Mouse (Mus musculus): ENCODE results near the gene Cdca3. TPM values are rescaled to one million over a fixed set of nuclear protein-coding genes. Genes with fewer than 3 reads are reported as not detected.

The Cdca3 gene
- polyA plus RNA-seq, 1 experiment, result 1.4 TPM

GRCm38 (mm10) chr6:124805341-124806321, 23.7 kb upstream of the Cdca3 start:
- 2% methylated on average over 34 of the region's 34 CpGs for WGBS
- Histone ChIP-seq H3K4me3 (replicated peaks; ENCODE audit: insufficient read depth, low read depth, low read length) (peak overlapping the region; percentile 49), H3K27ac (ENCODE audit: insufficient read depth, low read length) (peak overlapping the region; percentile 56), H3K27me3 (ENCODE audit: control insufficient read depth, insufficient read depth, low read length) (no peaks in the 10 kb centered on the region), H3K4me1 (ENCODE audit: control insufficient read depth, insufficient read depth, low read length) (peaks cover 14% of the 10 kb centered on the region)
- TF ChIP-seq CTCF (IDR thresholded peaks at IDR 0.05; ENCODE audit: borderline replicate concordance, insufficient read depth, low read depth, low read length), result peak; percentile 40; the same call in 1 of the 2 replicates
- TF ChIP-seq POLR2A (IDR thresholded peaks at IDR 0.05; ENCODE audit: borderline replicate concordance, insufficient read depth, low read length), result peak; percentile 59
- DNase-seq, result peak; percentile 92 to 94

- no peaks in the 10 kb centered on the region for H3K27me3 ChIP-seq (ENCODE audit: control insufficient read depth, insufficient read depth, low read length)
- 64% methylated on average over 7 of the region's 7 CpGs for WGBS
- no peak for TF ChIP-seq CTCF (IDR thresholded peaks at IDR 0.05; ENCODE audit: borderline replicate concordance, insufficient read depth, low read depth, low read length)
- no peak for TF ChIP-seq POLR2A (IDR thresholded peaks at IDR 0.05; ENCODE audit: borderline replicate concordance, insufficient read depth, low read length)
- no peak for DNase-seq
- H3K4me1 ChIP-seq (ENCODE audit: control insufficient read depth, insufficient read depth, low read length), result peaks cover 15% of the 10 kb centered on the region
- H3K27ac ChIP-seq (ENCODE audit: insufficient read depth, low read length), result peak overlapping the region; percentile 56
- H3K4me3 ChIP-seq (replicated peaks; ENCODE audit: insufficient read depth, low read depth, low read length), result peak overlapping the region; percentile 3
Observed at GRCm38 (mm10) chr6:124806446-124807140, 22.8 kb upstream of the Cdca3 start.

- Histone ChIP-seq H3K27ac (ENCODE audit: insufficient read depth, low read length) (peak overlapping the region; percentile 65; the same call in 1 of the 2 replicates), H3K4me1 (ENCODE audit: control insufficient read depth, insufficient read depth, low read length) (peaks cover 22% of the 10 kb centered on the region), H3K4me3 (replicated peaks; ENCODE audit: insufficient read depth, low read depth, low read length) (no peak overlapping the region), H3K27me3 (ENCODE audit: control insufficient read depth, insufficient read depth, low read length) (no peaks in the 10 kb centered on the region)
- no peak for DNase-seq
- WGBS, result 60% methylated on average over 4 of the region's 4 CpGs
- TF ChIP-seq POLR2A (IDR thresholded peaks at IDR 0.05; ENCODE audit: borderline replicate concordance, insufficient read depth, low read length) (no peak), CTCF (IDR thresholded peaks at IDR 0.05; ENCODE audit: borderline replicate concordance, insufficient read depth, low read depth, low read length) (no peak)
Observed at GRCm38 (mm10) chr6:124807366-124807765, 22.0 kb upstream of the Cdca3 start.

GRCm38 (mm10) chr6:124807986-124808357, 21.4 kb upstream of the Cdca3 start:
- peaks cover 23% of the 10 kb centered on the region for H3K4me1 ChIP-seq (ENCODE audit: control insufficient read depth, insufficient read depth, low read length)
- H3K4me3 ChIP-seq (replicated peaks; ENCODE audit: insufficient read depth, low read depth, low read length), result peak overlapping the region; percentile 64
- peak overlapping the region; percentile 65 for H3K27ac ChIP-seq (ENCODE audit: insufficient read depth, low read length)
- WGBS, result 74% methylated on average over 6 of the region's 6 CpGs
- peak in 1 of 2 experiments; percentile 23 for DNase-seq
- TF ChIP-seq CTCF (IDR thresholded peaks at IDR 0.05; ENCODE audit: borderline replicate concordance, insufficient read depth, low read depth, low read length) (no peak), POLR2A (IDR thresholded peaks at IDR 0.05; ENCODE audit: borderline replicate concordance, insufficient read depth, low read length) (no peak)
- H3K27me3 ChIP-seq (ENCODE audit: control insufficient read depth, insufficient read depth, low read length), result no peaks in the 10 kb centered on the region

- Histone ChIP-seq H3K4me3 (replicated peaks; ENCODE audit: insufficient read depth, low read depth, low read length) (peak within 1 kb of the TSS; percentile 64), H3K27ac (ENCODE audit: insufficient read depth, low read length) (peak within 1 kb of the TSS; percentile 65), H3K27me3 (ENCODE audit: control insufficient read depth, insufficient read depth, low read length) (no peaks in the 10 kb centered on the region), H3K4me1 (ENCODE audit: control insufficient read depth, insufficient read depth, low read length) (peaks cover 23% of the 10 kb centered on the region)
- TF ChIP-seq POLR2A (IDR thresholded peaks at IDR 0.05; ENCODE audit: borderline replicate concordance, insufficient read depth, low read length), result 0 out of 2 replicates have a peak, but pooled peaks have one; percentile 16
- no peak for TF ChIP-seq CTCF (IDR thresholded peaks at IDR 0.05; ENCODE audit: borderline replicate concordance, insufficient read depth, low read depth, low read length)
- 4% methylated on average over 29 of the region's 29 CpGs for WGBS
- DNase-seq, result peak; percentile 68 to 73
Observed at GRCm38 (mm10) chr6:124808358-124809012, 20.9 kb upstream of the Cdca3 start, which contains the start of gene Spsb2. Gene Spsb2 (plus strand): TSS chr6:124808661.

GRCm38 (mm10) chr6:124809052-124809774, 20.1 kb upstream of the Cdca3 start:
- H3K4me3 ChIP-seq (replicated peaks; ENCODE audit: insufficient read depth, low read depth, low read length), result peak overlapping the region; percentile 64
- TF ChIP-seq CTCF (IDR thresholded peaks at IDR 0.05; ENCODE audit: borderline replicate concordance, insufficient read depth, low read depth, low read length) (peak; percentile 67), POLR2A (IDR thresholded peaks at IDR 0.05; ENCODE audit: borderline replicate concordance, insufficient read depth, low read length) (no peak; the same call in 1 of the 2 replicates)
- H3K27me3 ChIP-seq (ENCODE audit: control insufficient read depth, insufficient read depth, low read length), result no peaks in the 10 kb centered on the region
- WGBS, result under 1% methylated on average over 35 of the region's 35 CpGs
- H3K27ac ChIP-seq (ENCODE audit: insufficient read depth, low read length), result peak overlapping the region; percentile 65
- H3K4me1 ChIP-seq (ENCODE audit: control insufficient read depth, insufficient read depth, low read length), result peaks cover 24% of the 10 kb centered on the region
- DNase-seq, result peak; percentile 85 to 90

Measured in cerebellum, adult 2 months (tissue).